Mouse (Mus musculus): Measurements from ENCODE around the gene Rint1. TPM values are rescaled to one million over a fixed set of nuclear protein-coding genes. Genes with fewer than 3 reads are reported as not detected.

Gene Rint1
- total and polyA plus RNA-seq, 3 experiments: 16.1 to 21.7 (median 16.7) TPM

GRCm38 (mm10) chr5:23864054-23864965, 76.8 kb downstream of the Rint1 start:
- no peak for DNase-seq

GRCm38 (mm10) chr5:23865941-23866340, 78.4 kb downstream of the Rint1 start:
- DNase-seq: no peak

Other genes starting within 250 kb of the Rint1 start
- gene Srpk2, start 103.1 kb upstream of the Rint1 start, total RNA-seq (2021): 10 to 100 TPM; 51.5 to 54.2 TPM
- gene Srpk2, start 103.1 kb upstream of the Rint1 start, polyA plus RNA-seq (2012; rRNA removed): 1.8 and 2.3 TPM in 2 replicates
- 10 to 100 TPM; 16.8 to 17.9 TPM for gene Pus7, start 4.0 kb upstream of the Rint1 start, total RNA-seq (2021)
- gene Pus7, start 4.0 kb upstream of the Rint1 start, polyA plus RNA-seq (2012; rRNA removed): 2.5 and 3.0 TPM in 2 replicates
- gene Tomm7, start 56.5 kb downstream of the Rint1 start, total RNA-seq (2021): 100 to 1,000 TPM in 1 of 2 experiments, 10 to 100 TPM in 1; 79.5 to 136 TPM
- 10.2 and 15.8 TPM in 2 replicates for gene Tomm7, start 56.5 kb downstream of the Rint1 start, polyA plus RNA-seq (2012; rRNA removed)
- gene Fam126a, start 243.0 kb downstream of the Rint1 start, total RNA-seq (2021): 100 to 1,000 TPM in 1 of 2 experiments, 10 to 100 TPM in 1; 50.1 to 133 TPM
- 9.2 and 14.5 TPM in 2 replicates for gene Fam126a, start 243.0 kb downstream of the Rint1 start, polyA plus RNA-seq (2012; rRNA removed)